In genomic region chr16:91825774-91826325, GRCm38 (mm10) we compare ENCODE assay signal across 9 mouse cellular contexts.
DNase-seq lines count a peak whose midpoint lies in the region; ATAC-seq and TF ChIP-seq lines count a peak whose summit lies in the region.
"Had no signal": no experiment of that assay in that cellular context is flagged by ENCODE, and none has a peak within 500 bp of the region (broad histone marks: within the 10 kb centered on the region; RNA-seq: fewer than 3 reads in every experiment).

No protein-coding gene starts in this region.

- no peak for ATAC-seq in limb, embryonic 14.5 days (ENCODE audit: low FRiP score, low read depth)
- ATAC-seq in hindbrain, embryonic 14.5 days (ENCODE audit: low FRiP score): no peak

- H3K4me2 ChIP-seq in limb, embryonic 14.5 days (replicated peaks; ENCODE audit: low read depth, low read length, severe bottlenecking): no peak overlapping the region
- H3K4me2 ChIP-seq in hindbrain, embryonic 14.5 days (replicated peaks): no peak overlapping the region

- peak; percentile 32 for DNase-seq in adrenal gland, adult 2 months
- DNase-seq in adrenal gland, adult 8-10 months: no peak
- DNase-seq in CD4-positive, CD25-positive, alpha-beta regulatory T cell, adult 2 months (ENCODE audit: low read depth, low spot score): peak; percentile 84
- DNase-seq in limb, embryonic 14.5 days (ENCODE audit: low spot score): no peak
- peak; percentile 91 for DNase-seq in naive thymus-derived CD4-positive, alpha-beta T cell, adult 2 months (ENCODE audit: low read depth)
- DNase-seq in cerebellum, adult 2 months: no peak
- no peak for DNase-seq in ovary, postnatal 36 days (ENCODE audit: low spot score)
- DNase-seq in hindbrain, embryonic 14.5 days (ENCODE audit: low spot score): no peak
- DNase-seq: gastrocnemius, postnatal 25 days had no signal

- no peak overlapping the region for H3K9ac ChIP-seq in limb, embryonic 14.5 days (ENCODE audit: low read depth, low read length, severe bottlenecking)
- H3K9ac ChIP-seq in hindbrain, embryonic 14.5 days: no peak overlapping the region

- no peak overlapping the region for H3K4me3 ChIP-seq in limb, embryonic 14.5 days (replicated peaks; ENCODE audit: low read length)
- no peak overlapping the region for H3K4me3 ChIP-seq in cerebellum, adult 2 months (replicated peaks; ENCODE audit: insufficient read depth, low read depth, low read length)
- no peak overlapping the region for H3K4me3 ChIP-seq in hindbrain, embryonic 14.5 days (replicated peaks; ENCODE audit: low read length)

- H3K27ac ChIP-seq in limb, embryonic 14.5 days (replicated peaks; ENCODE audit: low read depth, low read length): 0 out of 2 replicates have a peak overlapping the region, but pooled peaks have one; percentile 8
- H3K27ac ChIP-seq in cerebellum, adult 2 months (ENCODE audit: insufficient read depth, low read length): no peak overlapping the region
- H3K27ac ChIP-seq in hindbrain, embryonic 14.5 days: no peak overlapping the region

- no peaks in the 10 kb centered on the region for H3K27me3 ChIP-seq in limb, embryonic 14.5 days (ENCODE audit: control insufficient read depth, insufficient read depth, low read length)
- no peaks in the 10 kb centered on the region for H3K27me3 ChIP-seq in cerebellum, adult 2 months (ENCODE audit: control insufficient read depth, insufficient read depth, low read length)
- no peaks in the 10 kb centered on the region for H3K27me3 ChIP-seq in hindbrain, embryonic 14.5 days (ENCODE audit: control insufficient read depth, insufficient read depth, low read length)

- H3K4me1 ChIP-seq in limb, embryonic 14.5 days (ENCODE audit: control insufficient read depth, insufficient read depth, low read length): no peaks in the 10 kb centered on the region
- no peaks in the 10 kb centered on the region for H3K4me1 ChIP-seq in cerebellum, adult 2 months (ENCODE audit: control insufficient read depth, insufficient read depth, low read length)
- H3K4me1 ChIP-seq in hindbrain, embryonic 14.5 days (replicated peaks; ENCODE audit: control insufficient read depth, insufficient read depth, low read length): peaks cover 5% of the 10 kb centered on the region; the same call in 1 of the 2 replicates

- no peak for TF ChIP-seq CTCF in cerebellum, adult 2 months (IDR thresholded peaks at IDR 0.05; ENCODE audit: borderline replicate concordance, insufficient read depth, low read depth, low read length)

- H3K9me3 ChIP-seq in limb, embryonic 14.5 days (ENCODE audit: control insufficient read depth, low read length): no peaks in the 10 kb centered on the region
- no peaks in the 10 kb centered on the region for H3K9me3 ChIP-seq in hindbrain, embryonic 14.5 days (ENCODE audit: control insufficient read depth, low read length)

- no peak for TF ChIP-seq POLR2A in limb, embryonic 14.5 days (IDR thresholded peaks at IDR 0.05; ENCODE audit: borderline replicate concordance, extremely low read depth, insufficient read depth, insufficient read length)
- no peak for TF ChIP-seq POLR2A in cerebellum, adult 2 months (IDR thresholded peaks at IDR 0.05; ENCODE audit: borderline replicate concordance, insufficient read depth, low read length)

- 78% methylated on average over 9 of the region's 9 CpGs for WGBS in limb, embryonic 14.5 days
- 78% methylated on average over 9 of the region's 9 CpGs for WGBS in cerebellum, adult 2 months
- 71% methylated on average over 9 of the region's 9 CpGs for WGBS in hindbrain, embryonic 14.5 days

- peaks cover 53% of the 10 kb centered on the region for H3K36me3 ChIP-seq in limb, embryonic 14.5 days (ENCODE audit: control insufficient read depth, insufficient read depth, low read length)
- peaks cover 64% of the 10 kb centered on the region for H3K36me3 ChIP-seq in hindbrain, embryonic 14.5 days (replicated peaks; ENCODE audit: control insufficient read depth, insufficient read depth)

Comparison
In these comparisons a context has a peak if more than half of its experiments do, and no peak if none do; other contexts are left out.
1. DNase-seq: peak in adrenal gland, adult 2 months (single experiment), CD4-positive, CD25-positive, alpha-beta regulatory T cell, adult 2 months (single experiment) and naive thymus-derived CD4-positive, alpha-beta T cell, adult 2 months (single experiment); none in adrenal gland, adult 8-10 months (single experiment), limb, embryonic 14.5 days (single experiment), cerebellum, adult 2 months (0 of 2), ovary, postnatal 36 days (single experiment) and hindbrain, embryonic 14.5 days (single experiment).